Mouse (Mus musculus) megakaryocyte, embryonic 14.5 days (primary cell): ENCODE data around the gene Ecm2.

Source experiments
- FLI1 ChIP-seq: IDR thresholded peaks from 2 replicates; pipeline ENCODE4 v1.6.1; 2012; ENCODE audit warnings: low read length, inconsistent platforms, mixed read lengths
- GATA1 ChIP-seq: IDR thresholded peaks from 3 replicates; pipeline ENCODE4 v1.6.1; 2012; ENCODE audit warnings: mixed read lengths, low read length, inconsistent platforms, borderline replicate concordance

DNA sequence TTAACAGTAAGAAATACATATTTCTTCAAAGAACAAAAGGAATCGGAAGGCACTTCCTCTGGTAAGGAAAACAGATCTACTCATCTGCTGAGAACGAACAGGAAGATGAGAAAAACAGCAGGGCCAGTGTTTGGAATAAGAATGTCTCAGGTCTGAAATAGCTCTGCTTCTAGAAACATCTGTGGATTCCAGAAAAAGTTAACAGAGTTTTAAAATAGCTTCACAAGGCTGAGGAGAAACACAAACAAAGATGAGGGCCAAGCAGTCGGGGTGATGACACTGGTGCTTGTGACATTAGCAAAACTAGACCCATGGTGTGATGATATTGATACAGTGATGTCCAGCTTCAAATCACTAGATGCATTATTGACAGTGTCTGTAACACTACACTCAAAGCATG, 2.6 kb downstream of the Ecm2 start:
- TF ChIP-seq GATA1 (no peak), FLI1 (no peak)
